Mouse (Mus musculus) bone marrow macrophage, adult 2 months (primary cell): ENCODE measurements at regions not wholly inside any gene's neighbourhood (a gene's known extent, or its start where the extent isn't known, plus 50 kb on each side); places are given as distances from the start of the nearest gene placed in this dataset.

Experiments
- CTCF ChIP-seq: IDR thresholded peaks from 2 replicates; pipeline ENCODE4 v1.5.1; 2012; ENCODE audit warnings: low read depth, mild to moderate bottlenecking, low read length, moderate library complexity
- POLR2A ChIP-seq: IDR thresholded peaks from 2 replicates; pipeline ENCODE4 v1.6.1; 2012; ENCODE audit warnings: mild to moderate bottlenecking, low read depth, low read length, borderline replicate concordance

GRCm38 (mm10) chr12:70592821-70593220, 139.9 kb downstream of the Tmx1 start:
- TF ChIP-seq CTCF: no peak
- no peak for TF ChIP-seq POLR2A
